Mouse (Mus musculus) T-helper 2 cell (primary cell): ENCODE results near the gene Ttll13.

Experiments used
- in situ Hi-C: fragments of 300-600 bp; cut with MboI, MseI; formaldehyde crosslinking; loops from one replicate; pipeline ENCODE4 v1.15.1; 2025; ENCODE audit warnings: high pct_unique_total_duplicates

Ttll13 gene

GRCm38 (mm10) chr7:80261372-80261990 is 15.3 kb downstream of the Ttll13 start:
- in situ Hi-C loops: no loop called here

GRCm38 (mm10) chr7:80264606-80265005 is 18.4 kb downstream of the Ttll13 start:
- in situ Hi-C loops: no loop called here

GRCm38 (mm10) chr7:80267764-80268163 is 21.6 kb downstream of the Ttll13 start:
- in situ Hi-C loops: no loop called here

GRCm38 (mm10) chr7:80268897-80269750 is 22.9 kb downstream of the Ttll13 start, which contains the start of gene Vps33b:
Vps33b (plus strand) TSS chr7:80269649.
- in situ Hi-C loops: no loop called here

GRCm38 (mm10) chr7:80269751-80270255 is 23.6 kb downstream of the Ttll13 start:
- in situ Hi-C loops: no loop called here

- in situ Hi-C loops: no loop called here
These were observed 27.3 kb downstream of the Ttll13 start for GRCm38 (mm10) chr7:80273456-80273855.

GRCm38 (mm10) chr7:80276374-80276773 is 30.2 kb downstream of the Ttll13 start:
- in situ Hi-C loops: no loop called here

- in situ Hi-C loops: no loop called here
These were observed 33.9 kb downstream of the Ttll13 start for GRCm38 (mm10) chr7:80280032-80280431.

- in situ Hi-C loops: no loop called here
These were observed 34.8 kb downstream of the Ttll13 start for GRCm38 (mm10) chr7:80280998-80281397.

- in situ Hi-C loops: no loop called here
These were observed 35.5 kb downstream of the Ttll13 start for GRCm38 (mm10) chr7:80281646-80282045.

GRCm38 (mm10) chr7:80283226-80283918 is 37.2 kb downstream of the Ttll13 start:
- in situ Hi-C loops: no loop called here

- in situ Hi-C loops: no loop called here
These were observed 38.2 kb downstream of the Ttll13 start for GRCm38 (mm10) chr7:80284391-80284790.

- in situ Hi-C loops: no loop called here
These were observed 39.5 kb downstream of the Ttll13 start for GRCm38 (mm10) chr7:80285725-80286124.

- in situ Hi-C loops: no loop called here
These were observed 41.6 kb downstream of the Ttll13 start for GRCm38 (mm10) chr7:80287736-80288135.

- in situ Hi-C loops: no loop called here
These were observed 48.0 kb downstream of the Ttll13 start, which contains the start of gene Prc1 for GRCm38 (mm10) chr7:80294062-80294763. Prc1 (plus strand) TSS chr7:80294450.

GRCm38 (mm10) chr7:80294764-80295648 is 48.8 kb downstream of the Ttll13 start:
- in situ Hi-C loops: no loop called here

GRCm38 (mm10) chr7:80296462-80296861 is 50.3 kb downstream of the Ttll13 start:
- in situ Hi-C loops: no loop called here

- in situ Hi-C loops: no loop called here
These were observed 50.9 kb downstream of the Ttll13 start for GRCm38 (mm10) chr7:80297041-80297440.

GRCm38 (mm10) chr7:80298754-80299153 is 52.6 kb downstream of the Ttll13 start:
- in situ Hi-C loops: no loop called here

- in situ Hi-C loops: no loop called here
These were observed 53.4 kb downstream of the Ttll13 start for GRCm38 (mm10) chr7:80299568-80299967.
